Mouse (Mus musculus) liver, adult 2 months (tissue): ENCODE data around the gene Ltn1. TPM values are rescaled to one million over a fixed set of nuclear protein-coding genes. Genes with fewer than 3 reads are reported as not detected.

ENCODE experiments used
- DNase-seq: peaks from one replicate; pipeline ENCODE4 v3.0.0-alpha.2; 2011; ENCODE audit warnings: low read depth, low spot score; ENCODE audit errors: extremely low read depth
- H3K27ac ChIP-seq: fragments of 200-500 bp; replicated peaks from 2 replicates; pipeline ENCODE4 v1.5.1; 2012; ENCODE audit warnings: low read depth, mild to moderate bottlenecking, control low read depth, inconsistent platforms, low read length; ENCODE audit not compliant: insufficient read depth
- H3K27me3 ChIP-seq: fragments of 200-500 bp; 2 replicates; pipeline ENCODE4 v1.6.1; 2012; ENCODE audit warnings: mild to moderate bottlenecking, moderate library complexity, low read length, inconsistent platforms; ENCODE audit not compliant: control insufficient read depth, insufficient read depth
- H3K36me3 ChIP-seq: fragments of 200-500 bp; 2 replicates; pipeline ENCODE4 v1.6.1; 2012; ENCODE audit warnings: low read length, inconsistent platforms; ENCODE audit not compliant: control insufficient read depth, insufficient read depth
- H3K4me1 ChIP-seq: fragments of 200-500 bp; 2 replicates; pipeline ENCODE4 v1.6.1; 2011; ENCODE audit warnings: low read length; ENCODE audit not compliant: control insufficient read depth, insufficient read depth
- H3K4me3 ChIP-seq: fragments of 200-500 bp; 2 replicates; pipeline ENCODE4 v1.5.1; 2011; ENCODE audit warnings: low read depth, mild to moderate bottlenecking, control low read depth, low read length, moderate library complexity; ENCODE audit not compliant: insufficient read depth
- H3K79me2 ChIP-seq: fragments of 200-500 bp; 2 replicates; pipeline ENCODE4 v1.6.1; 2012; ENCODE audit warnings: inconsistent platforms, mild to moderate bottlenecking, low read length, moderate library complexity; ENCODE audit not compliant: control insufficient read depth, insufficient read depth
- H3K9ac ChIP-seq: fragments of 200-500 bp; 2 replicates; pipeline ENCODE4 v1.6.1; 2012; ENCODE audit warnings: low read depth, mild to moderate bottlenecking, control low read depth, inconsistent platforms, low read length
- CTCF ChIP-seq: fragments of 200-500 bp; IDR thresholded peaks from 2 replicates; pipeline ENCODE4 v1.5.1; 2011; ENCODE audit warnings: low read depth, low read length, control low read depth
- POLR2A ChIP-seq: fragments of 200-500 bp; IDR thresholded peaks from 2 replicates; pipeline ENCODE4 v1.6.1; 2011; ENCODE audit warnings: low read length, control low read depth; ENCODE audit not compliant: insufficient read depth; ENCODE audit errors: extremely low read depth
- WGBS: fragments of 180-500 bp; shearing (Covaris S2); methylation state at CpG from one replicate; pipeline ENCODE4 v1.1.7; 2018; 5-methylcytosine and 5-hydroxymethylcytosine counted together
- polyA plus RNA-seq: library from polyadenylated mRNA; depleted of rRNA; stranded (reverse); fragments of >200 nt; gene quantifications from 2 replicates; pipeline ENCODE4 v1.2.3, GENCODE M21; 2012
- total RNA-seq: library from RNA; depleted of rRNA; stranded (reverse); fragments of >200 nt; gene quantifications from 2 replicates; pipeline ENCODE4 v1.2.3, GENCODE M21; 2014

Gene Ltn1
- total and polyA plus RNA-seq, 2 experiments = 3.0 to 18.9 TPM

DNA sequence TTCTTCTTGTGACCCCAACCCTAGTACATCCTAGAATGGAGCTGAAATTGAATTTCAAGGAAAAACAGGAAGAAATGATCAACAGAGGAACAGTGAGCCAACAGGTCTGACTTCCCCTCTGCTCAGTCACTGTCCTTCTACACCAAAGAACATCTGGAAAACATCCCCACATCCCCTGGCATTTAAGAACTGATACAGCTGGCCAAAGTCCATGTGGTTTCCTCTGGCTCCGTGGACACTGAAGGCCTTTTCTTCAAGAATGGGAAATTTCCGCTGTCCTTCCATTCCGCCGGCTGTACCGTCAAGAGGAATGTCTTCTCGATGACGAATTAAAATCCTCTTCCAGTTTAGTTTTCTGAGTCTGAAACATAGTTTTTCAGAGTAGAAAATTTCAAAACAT is 1.9 kb upstream of the Ltn1 start:
- DNase-seq = no peak
- WGBS = 91% methylated on average over 7 of the region's 7 CpGs

GRCm38 (mm10) chr16:87427516-87427915 is 4.9 kb downstream of the Ltn1 start:
- H3K27me3 ChIP-seq = no peaks in the 10 kb centered on the region
- peaks cover 11% of the 10 kb centered on the region; the same call in 1 of the 2 replicates for H3K79me2 ChIP-seq
- TF ChIP-seq POLR2A (no peak), CTCF (no peak)
- H3K9ac ChIP-seq = no peak overlapping the region
- H3K27ac ChIP-seq = no peak overlapping the region
- 28% methylated on average over 8 of the region's 8 CpGs for WGBS
- no peak overlapping the region for H3K4me3 ChIP-seq
- DNase-seq = peak; percentile 85
- peaks cover 32% of the 10 kb centered on the region for H3K36me3 ChIP-seq
- H3K4me1 ChIP-seq = peaks cover 4% of the 10 kb centered on the region

More for the DNA sequence above, 1.9 kb upstream of the Ltn1 start:
- peaks cover 11% of the 10 kb centered on the region; the same call in 1 of the 2 replicates for H3K79me2 ChIP-seq
- H3K27me3 ChIP-seq = no peaks in the 10 kb centered on the region
- H3K4me3 ChIP-seq = no peak overlapping the region
- H3K27ac ChIP-seq = no peak overlapping the region
- H3K36me3 ChIP-seq = no peaks in the 10 kb centered on the region
- H3K4me1 ChIP-seq = peaks cover 1% of the 10 kb centered on the region
- no peak overlapping the region for H3K9ac ChIP-seq
- TF ChIP-seq CTCF = no peak
- TF ChIP-seq POLR2A = no peak

DNA sequence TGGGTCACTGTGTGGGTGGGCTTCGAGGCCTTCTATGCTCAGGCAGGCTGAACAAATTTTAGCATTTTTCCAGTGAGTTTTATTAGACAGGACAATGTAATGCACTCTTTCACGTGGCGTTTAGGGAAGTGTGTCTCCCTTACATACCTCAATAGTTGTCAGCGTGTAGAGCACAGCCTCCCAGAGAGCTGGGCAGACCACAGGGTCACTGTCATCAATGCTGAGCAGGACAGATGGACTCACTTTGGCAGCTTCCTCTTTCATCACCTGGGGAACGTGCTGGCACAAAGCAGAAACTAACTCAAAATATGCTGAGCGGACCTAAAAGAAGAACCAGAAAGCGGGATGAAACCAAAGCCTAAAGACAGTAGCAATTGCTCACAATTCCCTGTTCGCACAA is 11.8 kb downstream of the Ltn1 start:
- H3K4me1 ChIP-seq = no peaks in the 10 kb centered on the region
- peaks cover 78% of the 10 kb centered on the region for H3K36me3 ChIP-seq
- H3K79me2 ChIP-seq = no peaks in the 10 kb centered on the region
- H3K27ac ChIP-seq = no peak overlapping the region
- no peak overlapping the region for H3K9ac ChIP-seq
- DNase-seq = no peak
- no peak for TF ChIP-seq CTCF
- TF ChIP-seq POLR2A = no peak
- WGBS = 95% methylated on average over 8 of the region's 8 CpGs
- no peak overlapping the region for H3K4me3 ChIP-seq
- no peaks in the 10 kb centered on the region for H3K27me3 ChIP-seq

- TF ChIP-seq POLR2A (no peak), CTCF (no peak)
- Histone ChIP-seq H3K9ac (no peak overlapping the region), H3K79me2 (no peaks in the 10 kb centered on the region), H3K4me3 (no peak overlapping the region), H3K36me3 (peaks cover 66% of the 10 kb centered on the region), H3K27ac (no peak overlapping the region), H3K27me3 (no peaks in the 10 kb centered on the region), H3K4me1 (no peaks in the 10 kb centered on the region)
- DNase-seq = peak; percentile 22
- WGBS = 94% methylated on average over 3 of the region's 3 CpGs
These were observed 27.4 kb downstream of the Ltn1 start for GRCm38 (mm10) chr16:87405001-87405400.

DNA sequence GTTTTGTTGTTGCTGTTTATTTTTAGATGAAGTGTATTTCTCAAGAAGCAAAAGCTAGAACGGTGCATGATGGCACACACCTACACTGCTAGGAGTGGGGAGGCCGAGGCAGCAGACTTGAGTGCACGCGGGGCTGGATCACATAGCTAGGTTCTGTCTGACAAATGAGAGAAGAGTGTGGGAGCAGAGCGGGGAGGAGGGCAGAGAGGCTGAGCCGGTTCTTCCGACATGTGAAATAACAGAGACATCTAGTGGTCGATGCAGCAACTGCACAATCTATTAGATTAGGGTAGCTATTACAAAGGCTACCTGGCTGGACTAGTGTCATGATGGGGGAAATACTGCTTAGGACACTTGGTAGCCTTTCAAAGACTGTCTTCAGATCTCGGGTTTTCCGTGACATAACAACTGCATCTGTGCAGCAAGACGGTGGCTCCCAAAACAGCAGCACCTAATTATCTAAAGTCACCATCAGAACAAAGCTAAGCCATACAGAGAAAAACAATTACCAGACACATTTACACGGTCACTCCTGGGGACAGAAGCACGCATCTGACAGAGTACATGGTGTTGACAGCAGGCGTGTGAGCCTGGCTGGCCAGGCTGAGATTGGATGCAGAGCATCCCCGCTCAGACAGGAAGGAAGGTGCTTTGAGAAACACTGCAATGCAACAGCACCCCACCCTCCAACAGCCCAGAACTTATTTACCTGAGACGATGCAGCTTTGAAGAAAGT is 38.4 kb downstream of the Ltn1 start:
- 51% methylated on average over 16 of the region's 16 CpGs for WGBS
- peaks cover 36% of the 10 kb centered on the region for H3K36me3 ChIP-seq
- H3K27me3 ChIP-seq = no peaks in the 10 kb centered on the region
- no peaks in the 10 kb centered on the region for H3K4me1 ChIP-seq
- H3K4me3 ChIP-seq = no peak overlapping the region
- no peak overlapping the region for H3K27ac ChIP-seq
- peak; percentile 46 for DNase-seq
- no peak overlapping the region for H3K9ac ChIP-seq
- H3K79me2 ChIP-seq = no peaks in the 10 kb centered on the region
- no peak for TF ChIP-seq POLR2A
- peak; percentile 71 for TF ChIP-seq CTCF

GRCm38 (mm10) chr16:87387444-87387977 is 44.9 kb downstream of the Ltn1 start:
- H3K79me2 ChIP-seq = no peaks in the 10 kb centered on the region; the same call in 1 of the 2 replicates
- no peak overlapping the region for H3K27ac ChIP-seq
- peaks cover 32% of the 10 kb centered on the region for H3K36me3 ChIP-seq
- H3K4me3 ChIP-seq = no peak overlapping the region
- over 99% methylated on average over 3 of the region's 3 CpGs for WGBS
- no peaks in the 10 kb centered on the region for H3K4me1 ChIP-seq
- DNase-seq = no peak
- no peaks in the 10 kb centered on the region for H3K27me3 ChIP-seq
- TF ChIP-seq CTCF (no peak), POLR2A (no peak)
- no peak overlapping the region for H3K9ac ChIP-seq
